Mouse (Mus musculus): Measurements from ENCODE around the gene Plcg2.

Gene Plcg2

DNA sequence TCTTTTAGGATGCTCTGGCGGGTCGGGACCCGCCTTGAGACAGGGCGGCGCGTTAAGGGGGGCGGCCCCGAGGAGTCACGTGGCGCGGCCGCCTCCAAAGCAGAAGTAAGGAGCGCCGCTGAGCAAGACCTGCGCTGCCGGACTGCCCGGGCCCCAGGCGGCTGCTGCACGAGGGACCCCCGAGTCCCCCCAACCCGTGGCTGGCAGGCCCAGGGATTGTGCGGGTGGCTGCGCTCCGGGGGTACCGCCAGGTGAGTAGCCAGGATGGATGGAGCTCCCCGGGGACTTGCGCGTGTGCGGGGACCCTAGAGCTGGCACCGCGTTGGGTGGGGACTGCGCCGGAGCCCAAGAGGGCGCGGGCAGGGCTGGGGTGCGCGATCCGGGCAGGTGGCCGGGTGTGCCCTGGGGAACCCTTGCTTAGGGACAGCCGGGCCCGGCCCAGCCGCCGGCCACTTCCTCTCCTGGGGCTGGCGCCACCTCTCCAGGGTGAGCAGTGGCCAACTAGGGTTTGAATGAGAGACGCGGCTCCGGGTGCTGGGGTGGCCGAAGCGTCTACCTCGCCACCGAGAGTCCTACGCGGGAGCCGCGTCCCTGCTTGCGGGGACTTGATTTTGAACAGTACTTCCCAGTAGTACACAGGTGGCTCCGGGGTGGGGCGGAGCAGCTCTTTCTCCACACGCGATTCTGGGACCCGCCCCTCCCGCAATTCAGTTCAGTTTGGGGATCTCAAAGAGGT, at the start of gene Plcg2:
Gene Plcg2 (plus strand): TSS at position 113 of the 736 bp plus-strand sequence.
- DNase-seq (ENCODE audit: low spot score) = peak; percentile 23

DNA sequence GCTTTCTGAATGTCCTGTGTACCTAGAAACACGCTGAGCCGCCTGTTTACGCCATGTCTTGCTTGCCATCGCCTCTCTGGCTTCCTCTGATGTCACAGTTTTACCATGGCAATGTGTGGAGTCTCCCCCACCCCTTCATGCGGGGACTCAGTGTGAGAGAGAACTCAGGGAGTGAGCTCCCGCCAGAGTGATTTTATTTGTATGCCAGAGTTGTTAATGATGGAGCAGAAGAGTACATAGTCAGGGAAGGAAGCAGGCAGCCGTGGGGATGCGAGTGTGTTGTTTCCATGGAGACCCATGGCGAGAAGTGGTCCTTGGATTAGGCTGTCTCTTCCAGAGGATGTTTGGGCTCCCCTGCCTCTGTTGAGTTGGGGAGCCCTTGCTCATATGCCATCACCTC, 47.0 kb upstream of the Plcg2 start:
- DNase-seq (ENCODE audit: low spot score) = no peak

DNA sequence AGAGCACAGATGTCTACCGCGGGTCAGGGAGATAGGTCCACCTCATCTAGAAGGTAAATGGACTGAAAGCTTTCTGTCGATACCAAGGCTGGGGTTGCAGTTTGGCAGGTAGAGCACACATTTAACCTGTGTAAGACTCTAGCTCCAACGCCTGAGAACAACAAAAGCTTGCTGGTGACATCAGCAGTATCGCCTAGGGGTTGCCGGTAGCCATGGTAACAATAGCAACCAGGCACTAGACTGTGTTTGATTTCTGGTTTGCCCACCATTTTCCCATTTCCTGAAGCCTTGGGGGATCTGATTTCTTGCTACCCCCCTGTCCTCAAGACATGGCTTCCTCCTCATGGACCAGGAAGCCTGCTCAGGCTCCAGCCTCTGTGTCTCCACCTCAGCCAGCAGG, 44.1 kb upstream of the Plcg2 start:
- no peak for DNase-seq (ENCODE audit: low spot score)

DNA sequence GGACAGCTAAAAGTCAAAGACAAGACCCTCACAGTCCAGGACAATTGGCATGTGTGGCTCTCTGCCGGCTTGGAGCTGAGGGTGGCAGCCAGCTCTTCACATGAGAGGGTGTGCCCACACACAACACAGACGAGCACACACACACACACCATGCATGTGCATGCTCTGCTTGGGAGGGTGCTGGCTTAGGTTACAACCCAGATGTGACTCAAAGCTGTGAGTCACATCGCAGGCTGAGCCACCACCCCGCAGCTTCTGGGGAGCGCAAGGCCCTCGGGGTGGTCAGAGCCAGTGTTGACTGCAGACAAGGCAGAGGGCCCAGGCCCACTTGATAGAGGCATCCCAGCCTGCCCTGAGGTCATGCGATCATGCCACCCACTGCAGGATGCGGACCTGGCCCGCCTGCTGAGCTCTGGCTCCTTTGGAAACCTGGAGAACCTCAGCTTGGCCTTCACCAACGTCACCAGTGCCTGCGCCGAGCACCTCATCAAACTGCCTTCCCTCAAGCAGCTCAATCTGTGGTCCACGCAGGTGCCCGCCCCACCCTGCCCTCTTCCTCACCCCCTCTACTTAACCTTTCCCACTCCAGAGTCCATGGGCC, 43.5 kb upstream of the Plcg2 start:
- no peak for DNase-seq (ENCODE audit: low spot score)

DNA sequence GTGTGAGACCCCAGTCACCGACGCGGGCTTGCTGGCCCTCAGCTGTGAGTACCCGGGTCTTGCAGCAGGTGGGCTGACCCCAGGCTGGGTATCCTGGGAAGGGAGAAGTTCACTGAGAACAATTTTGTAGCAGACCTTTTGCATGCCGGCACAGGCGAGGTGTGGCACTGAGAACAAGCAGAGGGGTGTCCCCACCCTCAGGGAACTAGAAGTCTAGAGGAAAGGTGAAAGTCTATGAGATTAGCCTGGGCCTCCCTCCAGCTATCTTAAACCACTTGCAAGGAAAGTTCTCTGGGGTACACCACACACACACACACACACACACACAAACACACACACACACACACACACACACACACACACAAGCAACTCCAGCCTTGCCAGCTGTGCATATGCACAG, 42.4 kb upstream of the Plcg2 start:
- DNase-seq (ENCODE audit: low spot score) = no peak

- no peak for DNase-seq (ENCODE audit: low spot score)
Measured at GRCm38 (mm10) chr8:117458440-117458839, 39.7 kb upstream of the Plcg2 start.

DNA sequence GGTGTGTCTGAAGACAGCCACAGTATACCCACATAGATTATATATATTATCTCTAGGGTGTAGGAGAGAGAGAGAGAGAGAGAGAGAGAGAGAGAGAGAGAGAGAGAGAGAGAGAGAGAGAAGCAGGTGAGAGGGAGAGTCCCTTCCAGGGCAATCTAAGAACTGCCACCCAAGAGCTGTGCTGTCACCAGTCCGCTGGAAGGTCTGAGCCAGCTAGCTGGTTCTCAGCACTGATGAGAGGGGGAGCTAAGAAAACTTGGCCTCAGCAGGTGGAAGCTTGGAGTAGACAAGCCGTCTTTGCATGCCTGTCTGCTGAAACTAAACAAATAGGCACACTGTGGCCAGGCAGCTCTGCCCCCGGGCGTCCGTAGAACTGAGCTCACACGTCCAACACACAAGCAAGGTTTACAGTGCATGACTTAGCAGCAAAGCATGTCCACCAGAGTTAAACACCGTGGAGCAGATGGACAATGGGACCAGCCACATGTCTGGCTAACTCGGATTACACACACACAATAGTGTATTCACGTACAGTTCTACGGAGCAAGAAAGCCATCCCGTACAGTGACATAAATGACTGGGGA, 35.3 kb upstream of the Plcg2 start:
- no peak for DNase-seq (ENCODE audit: low spot score)

DNA sequence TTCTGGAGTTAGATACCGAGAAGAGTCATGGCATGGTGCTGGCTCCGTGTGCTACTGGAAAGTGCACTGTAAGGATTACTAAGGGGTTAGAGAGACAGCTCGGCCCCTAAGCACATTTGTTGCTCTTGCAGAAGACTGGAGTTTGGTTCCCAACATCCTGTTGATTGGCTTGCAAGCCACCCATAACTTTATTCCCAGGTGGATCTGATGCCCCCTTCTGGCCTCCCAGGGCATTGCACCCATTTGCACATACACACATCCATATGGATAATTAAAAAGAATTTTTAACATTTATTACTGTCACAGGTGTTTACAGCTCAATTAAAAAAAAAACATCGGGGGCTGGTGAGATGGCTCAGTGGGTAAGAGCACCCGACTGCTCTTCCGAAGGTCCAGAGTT, 33.6 kb upstream of the Plcg2 start:
- no peak for DNase-seq (ENCODE audit: low spot score)

DNA sequence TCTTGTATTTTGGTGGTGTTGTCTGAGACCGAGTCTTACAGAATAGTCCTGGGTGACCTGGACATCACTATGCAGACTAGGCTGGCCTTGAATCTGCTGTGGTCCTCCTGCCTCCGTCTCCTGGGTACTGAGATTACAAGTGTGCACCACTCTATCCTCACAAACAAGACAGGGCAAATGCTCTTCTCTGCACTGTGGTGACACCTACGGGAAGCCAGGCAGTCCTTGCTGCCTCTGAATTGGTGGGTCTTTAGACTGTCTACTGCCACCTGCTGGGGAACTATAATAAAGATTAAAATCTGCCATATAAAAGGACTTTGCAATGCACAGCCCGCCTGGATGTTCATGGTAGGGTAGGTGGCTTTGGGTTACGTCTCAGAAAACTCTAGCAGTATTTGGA, 32.8 kb upstream of the Plcg2 start:
- peak; percentile 52 for DNase-seq (ENCODE audit: low spot score)

DNA sequence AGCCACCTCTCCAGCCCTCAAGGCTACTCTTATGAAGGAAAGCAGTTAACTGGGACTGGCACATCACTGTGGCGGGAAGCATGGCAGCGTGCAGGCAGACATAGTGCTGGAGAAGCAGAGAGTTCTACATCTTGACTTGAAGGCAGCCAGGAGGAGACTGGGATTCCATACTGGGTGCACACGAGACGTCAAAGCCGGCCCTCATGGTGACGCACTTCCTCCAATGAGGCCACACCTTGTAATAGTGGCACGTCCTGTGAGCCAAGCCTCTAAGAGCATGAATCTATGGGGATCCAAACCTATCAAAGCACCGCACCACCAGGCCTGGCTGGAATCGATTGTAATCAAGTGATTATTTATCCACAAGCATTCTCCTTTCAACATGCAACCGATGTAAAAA, 30.6 kb upstream of the Plcg2 start:
- no peak for DNase-seq (ENCODE audit: low spot score)

DNA sequence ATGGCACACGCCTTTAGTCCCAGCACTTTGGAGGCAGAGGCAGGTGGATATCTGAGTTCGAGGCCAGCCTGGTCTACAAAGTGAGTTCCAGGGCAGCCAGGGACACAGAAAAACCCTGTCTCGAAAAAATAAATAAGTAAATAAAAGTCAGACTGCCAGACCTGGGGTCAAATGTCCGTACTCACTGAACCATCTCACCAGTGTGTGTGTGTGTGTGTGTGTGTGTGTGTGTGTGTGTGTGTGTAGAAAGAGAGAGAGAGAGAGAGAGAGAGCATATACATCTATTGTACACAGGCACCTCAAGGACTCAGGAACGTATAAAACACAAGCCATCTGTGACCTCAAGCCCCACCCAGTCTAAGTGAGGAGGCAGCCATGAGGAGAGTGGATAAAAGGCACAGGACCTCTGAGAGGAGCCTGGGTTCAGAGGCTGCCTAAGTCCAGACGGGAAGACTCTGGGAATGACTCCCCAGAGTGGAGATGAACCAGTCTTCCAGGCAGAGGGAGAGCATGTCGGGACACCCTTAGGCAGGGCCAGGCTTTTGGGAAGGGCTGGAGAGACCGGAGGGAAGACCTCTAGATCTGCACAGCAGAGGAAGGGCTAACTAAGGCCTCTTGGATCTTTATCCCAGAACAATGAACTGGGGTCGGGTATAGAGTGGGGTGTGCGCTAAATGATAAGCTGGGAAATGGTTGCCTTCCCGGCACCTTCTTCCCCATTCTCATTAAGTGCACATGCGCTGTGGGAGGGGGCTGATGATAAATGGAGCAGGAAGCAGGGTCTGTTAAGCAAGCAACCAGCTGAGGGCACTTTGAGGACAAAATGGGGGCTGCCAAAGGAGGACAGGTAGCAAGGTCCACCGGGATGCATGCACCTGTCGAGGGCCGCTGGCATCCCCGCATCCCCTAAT, 28.4 kb upstream of the Plcg2 start:
- DNase-seq (ENCODE audit: low spot score) = no peak

- peak; percentile 70 for DNase-seq (ENCODE audit: low spot score)
Measured at GRCm38 (mm10) chr8:117470342-117470781, 27.7 kb upstream of the Plcg2 start.

DNA sequence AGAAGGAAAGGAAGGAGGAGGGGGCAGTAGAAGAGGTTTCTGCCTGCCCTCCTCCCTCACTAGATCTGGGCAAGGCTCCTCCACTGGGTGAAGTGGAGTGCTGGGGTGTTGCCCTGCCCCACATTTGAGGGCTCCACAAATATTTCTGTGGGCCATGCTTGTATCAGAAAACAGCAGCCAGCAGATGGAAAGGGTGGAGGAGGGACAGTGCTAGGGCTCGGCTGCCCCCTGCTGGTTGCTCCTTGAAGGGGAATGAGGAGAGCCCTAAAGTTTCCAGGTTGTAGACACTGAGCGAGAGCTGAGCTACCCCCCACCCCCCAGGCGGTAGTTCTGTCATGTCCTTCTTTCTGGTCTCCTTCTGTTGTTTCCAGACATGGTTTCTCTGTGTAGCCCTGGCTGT, 26.9 kb upstream of the Plcg2 start:
- DNase-seq (ENCODE audit: low spot score) = peak; percentile 34

DNA sequence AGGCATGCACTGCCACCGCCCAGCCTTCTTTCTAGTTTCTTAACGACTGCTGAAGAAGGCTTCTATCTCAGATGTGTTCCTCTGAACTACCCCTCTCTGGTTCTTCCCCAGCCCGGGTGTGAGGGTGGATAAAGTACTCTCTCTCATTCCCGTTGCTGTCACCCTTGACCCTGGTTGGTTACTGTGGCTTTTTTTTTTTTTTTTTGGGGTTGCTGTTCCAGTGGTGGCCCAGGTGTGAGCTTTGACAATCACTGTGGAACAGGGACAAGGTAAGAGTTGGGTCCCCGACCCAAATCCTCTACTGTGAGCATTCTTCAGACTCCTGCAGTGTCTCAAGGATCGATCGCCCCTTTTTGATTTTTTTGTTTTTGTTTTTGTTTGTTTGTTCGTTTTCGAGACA, 26.4 kb upstream of the Plcg2 start:
- DNase-seq (ENCODE audit: low spot score) = no peak

- no peak for DNase-seq (ENCODE audit: low spot score)
Measured at GRCm38 (mm10) chr8:117472332-117472731, 25.8 kb upstream of the Plcg2 start.

DNA sequence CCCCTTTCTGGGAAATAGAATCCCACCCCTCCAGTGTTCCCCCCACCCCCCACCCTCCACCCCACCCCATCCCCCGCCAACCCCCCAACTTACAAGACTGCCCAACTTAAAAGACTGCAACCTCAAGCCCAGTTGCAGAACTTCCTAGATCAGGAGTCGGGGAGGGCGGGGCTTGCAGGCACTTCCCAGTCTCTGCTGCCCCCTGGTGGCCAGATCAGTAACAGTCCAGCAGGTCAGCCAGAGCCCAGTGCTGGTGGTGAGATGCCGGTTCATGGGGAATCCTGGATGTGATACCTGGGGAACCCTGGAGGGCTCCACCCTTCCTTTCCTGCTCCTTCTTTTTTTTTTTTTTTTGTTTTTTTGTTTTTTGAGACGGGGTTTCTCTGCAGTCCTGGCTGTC, 23.1 kb upstream of the Plcg2 start:
- peak; percentile 81 for DNase-seq (ENCODE audit: low spot score)

DNA sequence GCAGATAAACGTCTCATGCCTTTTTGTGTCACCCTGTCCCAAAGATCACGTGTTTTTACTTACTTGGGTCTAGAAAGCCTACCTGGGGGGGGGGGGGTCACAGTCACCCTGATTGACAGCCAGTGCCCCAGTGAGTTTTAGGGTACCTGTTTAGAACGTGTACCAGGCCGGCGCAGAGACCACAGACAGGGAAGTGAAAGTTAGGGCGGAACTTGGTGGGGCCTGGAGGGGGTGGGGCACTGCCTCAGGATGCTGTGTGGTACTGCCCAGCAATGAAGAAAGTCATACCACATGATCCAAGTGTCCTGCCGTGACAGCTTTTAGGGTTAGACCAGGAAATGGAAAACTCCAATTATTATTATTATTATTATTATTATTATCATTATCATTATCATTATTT, 22.3 kb upstream of the Plcg2 start:
- no peak for DNase-seq (ENCODE audit: low spot score)

DNA sequence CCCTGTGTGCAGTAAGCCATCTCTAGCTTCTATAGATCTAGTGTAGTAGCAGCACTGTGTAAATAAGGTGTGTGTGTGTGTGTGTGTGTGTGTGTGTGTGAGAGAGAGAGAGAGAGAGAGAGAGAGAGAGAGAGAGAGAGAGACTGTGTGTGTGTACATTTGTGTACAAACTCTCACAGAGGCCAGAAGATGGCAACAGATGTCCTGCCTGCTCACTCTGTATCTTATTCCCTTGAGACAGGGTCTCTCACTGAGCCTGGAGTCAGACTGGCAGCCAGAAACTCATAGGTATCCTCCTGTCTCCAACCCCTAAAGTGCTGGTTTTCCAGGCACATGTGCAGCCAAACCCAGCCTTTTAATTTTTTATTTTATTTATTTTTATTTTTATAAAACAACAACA, 20.0 kb upstream of the Plcg2 start:
- no peak for DNase-seq (ENCODE audit: low spot score)

- DNase-seq (ENCODE audit: low spot score) = no peak
Measured at GRCm38 (mm10) chr8:117479996-117480395, 18.1 kb upstream of the Plcg2 start.

GRCm38 (mm10) chr8:117480516-117480915, 17.6 kb upstream of the Plcg2 start:
- no peak for DNase-seq (ENCODE audit: low spot score)

DNA sequence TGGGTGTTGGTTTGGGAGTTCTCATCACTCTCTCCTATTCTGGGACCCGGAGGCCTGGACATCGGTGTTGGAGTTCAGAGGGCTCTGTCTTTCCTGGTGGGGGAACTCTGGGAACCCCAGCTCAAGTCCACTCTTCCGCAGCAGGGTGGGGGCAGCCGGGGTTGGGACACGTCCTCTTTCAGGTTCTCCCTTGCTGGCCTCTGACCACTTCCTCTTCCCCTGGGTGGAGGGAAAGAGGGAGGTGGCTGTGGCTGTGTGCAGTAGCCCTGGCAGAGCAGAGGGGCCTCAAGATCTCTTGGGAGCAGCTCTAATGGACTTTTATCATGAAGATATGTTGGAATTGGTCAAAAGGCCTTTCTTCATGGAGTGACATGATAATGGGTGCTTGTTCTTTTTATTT, 16.3 kb upstream of the Plcg2 start:
- DNase-seq (ENCODE audit: low spot score) = no peak

- no peak for DNase-seq (ENCODE audit: low spot score)
Measured at GRCm38 (mm10) chr8:117484731-117485130, 13.4 kb upstream of the Plcg2 start.

GRCm38 (mm10) chr8:117485316-117485715, 12.8 kb upstream of the Plcg2 start:
- DNase-seq (ENCODE audit: low spot score) = no peak

Data from yolk sac, embryonic 10.5 days (tissue).